Mouse (Mus musculus) spleen, adult 2 months (tissue): ENCODE data around the gene Ctla4.

ENCODE experiments used
- CTCF ChIP-seq: fragments of 200-500 bp; IDR thresholded peaks from 2 replicates; pipeline ENCODE4 v1.5.1; 2011; ENCODE audit warnings: mild to moderate bottlenecking, inconsistent platforms; ENCODE audit not compliant: insufficient read depth, insufficient read length, insufficient replicate concordance; ENCODE audit errors: extremely low read depth
- POLR2A ChIP-seq: fragments of 200-500 bp; IDR thresholded peaks from 2 replicates; pipeline ENCODE4 v1.6.1; 2011; ENCODE audit warnings: low read depth, low read length, inconsistent platforms

DNA sequence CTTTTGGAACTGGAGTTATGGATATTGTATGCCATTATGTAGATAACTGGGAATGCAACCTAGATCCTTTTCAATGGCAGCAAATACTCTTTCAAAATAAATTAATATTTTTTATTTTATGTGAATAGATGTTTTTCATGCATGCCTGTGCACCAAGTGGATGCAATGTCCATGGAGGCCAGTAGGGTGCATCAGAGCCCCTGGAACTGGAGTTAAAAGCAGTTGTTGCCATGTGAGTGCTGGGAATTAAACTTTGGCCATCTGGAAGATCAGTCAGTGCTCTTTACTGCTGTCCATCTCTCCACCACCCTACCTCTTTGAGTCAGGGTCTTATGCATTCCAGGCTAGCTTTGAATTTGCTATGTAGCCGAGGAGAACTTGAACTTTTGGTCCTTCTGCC lies 71.5 kb downstream of the Ctla4 start:
- TF ChIP-seq CTCF (no peak), POLR2A (no peak)
